Mouse (Mus musculus): ENCODE results near the gene Zfp385b. TPM values are rescaled to one million over a fixed set of nuclear protein-coding genes. Genes with fewer than 3 reads are reported as not detected.

Zfp385b gene
- polyA plus RNA-seq, 1 experiment from 2014 or later: 2.6 TPM

- DNase-seq (ENCODE audit: low spot score): no peak
- WGBS: 78% methylated on average over 10 of the region's 10 CpGs
- Histone ChIP-seq H3K4me3 (no peak overlapping the region), H3K36me3 (no peaks in the 10 kb centered on the region), H3K9me3 (no peaks in the 10 kb centered on the region), H3K27me3 (ENCODE audit: insufficient read depth, poor library complexity, severe bottlenecking) (no peaks in the 10 kb centered on the region), H3K27ac (no peak overlapping the region), H3K4me1 (peaks cover 8% of the 10 kb centered on the region; the same call in 1 of the 2 replicates)
Observed at GRCm38 (mm10) chr2:77673770-77674169, 145.7 kb downstream of the Zfp385b start.

- H3K9me3 ChIP-seq: no peaks in the 10 kb centered on the region
- no peaks in the 10 kb centered on the region for H3K27me3 ChIP-seq (ENCODE audit: insufficient read depth, poor library complexity, severe bottlenecking)
- no peak overlapping the region for H3K4me3 ChIP-seq
- WGBS: 81% methylated on average over 5 of the region's 5 CpGs
- H3K27ac ChIP-seq: no peak overlapping the region
- no peak for DNase-seq (ENCODE audit: low spot score)
- H3K36me3 ChIP-seq: no peaks in the 10 kb centered on the region
- peaks cover 8% of the 10 kb centered on the region; the same call in 1 of the 2 replicates for H3K4me1 ChIP-seq
Observed at GRCm38 (mm10) chr2:77672215-77672905, 147.1 kb downstream of the Zfp385b start.

GRCm38 (mm10) chr2:77662171-77662570, 157.3 kb downstream of the Zfp385b start:
- no peak for DNase-seq (ENCODE audit: low spot score)
- Histone ChIP-seq H3K4me3 (no peak overlapping the region), H3K9me3 (no peaks in the 10 kb centered on the region), H3K36me3 (no peaks in the 10 kb centered on the region), H3K4me1 (no peaks in the 10 kb centered on the region), H3K27ac (no peak overlapping the region), H3K27me3 (ENCODE audit: insufficient read depth, poor library complexity, severe bottlenecking) (no peaks in the 10 kb centered on the region)
- WGBS: 75% methylated on average over 5 of the region's 5 CpGs

- Histone ChIP-seq H3K4me1 (no peaks in the 10 kb centered on the region), H3K9me3 (no peaks in the 10 kb centered on the region), H3K36me3 (no peaks in the 10 kb centered on the region), H3K27me3 (ENCODE audit: insufficient read depth, poor library complexity, severe bottlenecking) (no peaks in the 10 kb centered on the region), H3K27ac (no peak overlapping the region), H3K4me3 (no peak overlapping the region)
- no peak for DNase-seq (ENCODE audit: low spot score)
- 89% methylated on average over 2 of the region's 2 CpGs for WGBS
Observed at GRCm38 (mm10) chr2:77653686-77654085, 165.8 kb downstream of the Zfp385b start.

GRCm38 (mm10) chr2:77641521-77642170, 177.8 kb downstream of the Zfp385b start:
- Histone ChIP-seq H3K4me1 (peaks cover 14% of the 10 kb centered on the region), H3K9me3 (no peaks in the 10 kb centered on the region), H3K36me3 (no peaks in the 10 kb centered on the region), H3K27ac (no peak overlapping the region), H3K4me3 (no peak overlapping the region), H3K27me3 (ENCODE audit: insufficient read depth, poor library complexity, severe bottlenecking) (no peaks in the 10 kb centered on the region)
- 85% methylated on average over 8 of the region's 8 CpGs for WGBS
- no peak for DNase-seq (ENCODE audit: low spot score)

GRCm38 (mm10) chr2:77639993-77640392, 179.4 kb downstream of the Zfp385b start:
- H3K36me3 ChIP-seq: no peaks in the 10 kb centered on the region
- H3K27me3 ChIP-seq (ENCODE audit: insufficient read depth, poor library complexity, severe bottlenecking): no peaks in the 10 kb centered on the region
- no peak overlapping the region for H3K4me3 ChIP-seq
- DNase-seq (ENCODE audit: low spot score): no peak
- WGBS: 23% methylated on average over 5 of the region's 5 CpGs
- peaks cover 14% of the 10 kb centered on the region for H3K4me1 ChIP-seq
- H3K9me3 ChIP-seq: no peaks in the 10 kb centered on the region
- no peak overlapping the region for H3K27ac ChIP-seq

- H3K36me3 ChIP-seq: no peaks in the 10 kb centered on the region
- no peak overlapping the region for H3K4me3 ChIP-seq
- H3K4me1 ChIP-seq: no peaks in the 10 kb centered on the region
- WGBS: 78% methylated on average over 3 of the region's 3 CpGs
- H3K27ac ChIP-seq: no peak overlapping the region
- H3K9me3 ChIP-seq: no peaks in the 10 kb centered on the region
- H3K27me3 ChIP-seq (ENCODE audit: insufficient read depth, poor library complexity, severe bottlenecking): no peaks in the 10 kb centered on the region
- DNase-seq (ENCODE audit: low spot score): no peak
Observed at GRCm38 (mm10) chr2:77631606-77632005, 187.8 kb downstream of the Zfp385b start.

- Histone ChIP-seq H3K27me3 (ENCODE audit: insufficient read depth, poor library complexity, severe bottlenecking) (no peaks in the 10 kb centered on the region), H3K36me3 (no peaks in the 10 kb centered on the region), H3K4me1 (no peaks in the 10 kb centered on the region), H3K9me3 (no peaks in the 10 kb centered on the region), H3K27ac (no peak overlapping the region), H3K4me3 (no peak overlapping the region)
- DNase-seq (ENCODE audit: low spot score): no peak
- WGBS: 74% methylated on average over 3 of the region's 3 CpGs
Observed at GRCm38 (mm10) chr2:77627622-77628231, 191.7 kb downstream of the Zfp385b start.

GRCm38 (mm10) chr2:77618686-77619085, 200.8 kb downstream of the Zfp385b start:
- Histone ChIP-seq H3K27ac (no peak overlapping the region), H3K27me3 (ENCODE audit: insufficient read depth, poor library complexity, severe bottlenecking) (no peaks in the 10 kb centered on the region), H3K9me3 (no peaks in the 10 kb centered on the region), H3K4me3 (no peak overlapping the region), H3K36me3 (no peaks in the 10 kb centered on the region), H3K4me1 (no peaks in the 10 kb centered on the region)
- 82% methylated on average over 4 of the region's 4 CpGs for WGBS
- no peak for DNase-seq (ENCODE audit: low spot score)

GRCm38 (mm10) chr2:77610303-77610991, 209.0 kb downstream of the Zfp385b start:
- Histone ChIP-seq H3K27ac (no peak overlapping the region), H3K4me3 (no peak overlapping the region), H3K36me3 (no peaks in the 10 kb centered on the region), H3K27me3 (ENCODE audit: insufficient read depth, poor library complexity, severe bottlenecking) (no peaks in the 10 kb centered on the region), H3K4me1 (peaks cover 12% of the 10 kb centered on the region; the same call in 1 of the 2 replicates), H3K9me3 (no peaks in the 10 kb centered on the region)
- 78% methylated on average over 7 of the region's 7 CpGs for WGBS
- no peak for DNase-seq (ENCODE audit: low spot score)

GRCm38 (mm10) chr2:77609452-77609851, 210.0 kb downstream of the Zfp385b start:
- H3K9me3 ChIP-seq: no peaks in the 10 kb centered on the region
- no peaks in the 10 kb centered on the region for H3K27me3 ChIP-seq (ENCODE audit: insufficient read depth, poor library complexity, severe bottlenecking)
- peaks cover 12% of the 10 kb centered on the region; the same call in 1 of the 2 replicates for H3K4me1 ChIP-seq
- no peaks in the 10 kb centered on the region for H3K36me3 ChIP-seq
- H3K4me3 ChIP-seq: no peak overlapping the region
- no peak overlapping the region for H3K27ac ChIP-seq
- no peak for DNase-seq (ENCODE audit: low spot score)
- WGBS: 79% methylated on average over 5 of the region's 5 CpGs

GRCm38 (mm10) chr2:77608666-77609065, 210.8 kb downstream of the Zfp385b start:
- 49% methylated on average over 4 of the region's 4 CpGs for WGBS
- Histone ChIP-seq H3K27ac (no peak overlapping the region), H3K27me3 (ENCODE audit: insufficient read depth, poor library complexity, severe bottlenecking) (no peaks in the 10 kb centered on the region), H3K9me3 (no peaks in the 10 kb centered on the region), H3K36me3 (no peaks in the 10 kb centered on the region), H3K4me3 (no peak overlapping the region), H3K4me1 (peaks cover 12% of the 10 kb centered on the region; the same call in 1 of the 2 replicates)
- DNase-seq (ENCODE audit: low spot score): no peak

- no peak for DNase-seq (ENCODE audit: low spot score)
- 74% methylated on average over 7 of the region's 7 CpGs for WGBS
- Histone ChIP-seq H3K27me3 (ENCODE audit: insufficient read depth, poor library complexity, severe bottlenecking) (no peaks in the 10 kb centered on the region), H3K4me3 (no peak overlapping the region), H3K36me3 (no peaks in the 10 kb centered on the region), H3K27ac (no peak overlapping the region), H3K4me1 (no peaks in the 10 kb centered on the region; the same call in 1 of the 2 replicates), H3K9me3 (no peaks in the 10 kb centered on the region)
Observed at GRCm38 (mm10) chr2:77593461-77593860, 226.0 kb downstream of the Zfp385b start.
